Mouse (Mus musculus) heart, adult 2 months (tissue): Measurements from ENCODE around the gene Stk17b.
"Not testable (repeated sequence)": the region's sequence is repeated elsewhere in the genome, so short reads cannot be mapped to it uniquely, and the experiment has no call there.

ENCODE experiments used
- CTCF ChIP-seq: fragments of 200-600 bp; IDR thresholded peaks from 2 replicates; pipeline ENCODE4 v1.8.1; 2022; ENCODE audit warnings: antibody characterized with exemption, mild to moderate bottlenecking, moderate library complexity
- EP300 ChIP-seq: fragments of 200-500 bp; IDR thresholded peaks from 2 replicates; pipeline ENCODE4 v1.6.1; 2011; ENCODE audit warnings: low read depth, low read length, control low read depth; ENCODE audit not compliant: insufficient read depth
- POLR2A ChIP-seq: fragments of 200-500 bp; IDR thresholded peaks from 2 replicates; pipeline ENCODE4 v1.6.1; 2011; ENCODE audit warnings: mild to moderate bottlenecking, low read depth, low read length, control low read depth; ENCODE audit not compliant: insufficient read depth

DNA sequence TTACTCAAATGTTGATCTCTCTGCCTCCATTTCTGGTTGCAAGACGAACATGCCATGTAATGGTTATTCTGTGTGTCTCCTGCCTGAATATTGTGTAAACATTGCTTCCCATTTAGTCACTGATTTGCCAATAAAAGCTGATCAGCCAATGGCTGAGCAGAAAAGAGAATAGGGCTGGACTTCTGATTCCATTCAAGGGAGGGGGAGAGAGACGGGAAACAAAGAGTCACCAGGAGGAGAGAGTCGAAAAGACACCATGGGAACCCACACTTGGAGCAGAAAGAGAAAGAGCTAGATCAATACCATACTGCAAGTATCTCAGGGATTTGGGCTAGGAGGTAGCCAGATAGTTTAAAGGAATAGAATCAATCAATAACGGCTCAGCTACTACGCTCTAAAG is 75.4 kb downstream of the Stk17b start:
- not testable (repeated sequence) for TF ChIP-seq EP300, CTCF, POLR2A
